Mouse (Mus musculus): Measurements from ENCODE around the gene Cdk5rap2. TPM values are rescaled to one million over a fixed set of nuclear protein-coding genes. Genes with fewer than 3 reads are reported as not detected.

Cdk5rap2 gene
- total RNA-seq, 2 experiments from 2014 or later: 49.7 to 56.4 TPM

Other genes starting within 250 kb of the Cdk5rap2 start
- gene Megf9, start 124.6 kb upstream of the Cdk5rap2 start, total RNA-seq (2021): 10 to 100 TPM; 31.7 to 35.9 TPM

Data from adrenal gland, postnatal 4 days (tissue).